Mouse (Mus musculus): ENCODE measurements at regions not wholly inside any gene's neighbourhood (a gene's known extent, or its start where the extent isn't known, plus 50 kb on each side); places are given as distances from the start of the nearest gene placed in this dataset.

DNA sequence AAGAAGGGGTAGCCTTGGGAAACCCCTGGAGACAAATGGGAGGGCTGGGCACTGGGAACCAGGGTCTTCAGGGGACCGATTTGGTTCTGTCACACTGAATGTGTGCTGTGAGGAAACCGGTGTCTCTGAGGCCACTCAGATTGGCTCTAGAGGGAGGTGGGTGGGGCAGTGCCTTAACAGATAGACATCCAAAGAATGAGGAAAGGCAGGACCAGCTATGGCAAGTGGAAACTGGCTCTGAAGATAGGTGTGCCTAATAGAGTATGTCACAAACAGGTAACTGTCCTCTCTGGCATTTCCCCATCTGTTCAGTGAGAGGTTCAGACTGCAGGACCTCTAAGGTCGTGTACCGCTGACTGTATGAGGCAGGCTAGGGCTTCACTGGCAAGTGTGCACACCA, 53.3 kb upstream of the Shisal1 start:
- H3K4me3 ChIP-seq (ENCODE audit: low read depth, low read length), result no peak overlapping the region
- WGBS, result 61% methylated on average over 4 of the region's 4 CpGs
- ATAC-seq (ENCODE audit: low read depth), result peak; percentile 46; the same call in 1 of the 2 replicates

DNA sequence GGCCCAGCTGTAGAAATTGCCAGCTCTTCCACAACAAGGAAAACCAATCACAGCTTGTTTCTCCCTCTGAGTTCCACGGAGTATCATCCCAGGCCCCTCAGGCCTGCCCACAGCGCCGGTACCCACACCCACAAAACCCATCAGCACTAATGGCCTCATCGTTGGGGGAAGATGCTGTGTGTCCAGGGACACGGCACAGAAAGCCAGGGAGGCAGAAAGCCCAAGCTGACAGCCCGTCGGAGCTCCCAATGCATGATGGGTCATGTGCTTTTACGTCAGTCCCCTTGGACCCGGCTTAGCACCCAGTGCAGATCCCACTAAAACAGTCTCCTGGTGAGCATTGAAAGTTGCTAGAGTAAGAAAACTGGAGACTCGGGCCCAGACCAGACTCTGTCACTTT, 50.2 kb upstream of the Shisal1 start:
- ATAC-seq (ENCODE audit: low read depth) (no peak), DNase-seq (ENCODE audit: low spot score) (no peak)
- Histone ChIP-seq H3K9me3 (ENCODE audit: control insufficient read depth, low read length) (no peaks in the 10 kb centered on the region), H3K36me3 (ENCODE audit: control insufficient read depth, insufficient read depth, low read length) (no peaks in the 10 kb centered on the region), H3K4me1 (ENCODE audit: control insufficient read depth, insufficient read depth, low read length) (no peaks in the 10 kb centered on the region), H3K27ac (replicated peaks; ENCODE audit: low read depth, low read length) (no peak overlapping the region), H3K4me3 (ENCODE audit: low read depth, low read length) (no peak overlapping the region), H3K4me2 (ENCODE audit: low read depth, low read length) (no peak overlapping the region), H3K27me3 (replicated peaks; ENCODE audit: control insufficient read depth, insufficient read depth, low read length) (no peaks in the 10 kb centered on the region), H3K9ac (ENCODE audit: low read depth, low read length) (no peak overlapping the region)
- 71% methylated on average over 10 of the region's 10 CpGs for WGBS

More for the DNA sequence above, 53.3 kb upstream of the Shisal1 start:
- Histone ChIP-seq H3K4me2 (ENCODE audit: low read depth, low read length) (no peak overlapping the region), H3K9me3 (ENCODE audit: control insufficient read depth, low read length) (no peaks in the 10 kb centered on the region), H3K4me1 (ENCODE audit: control insufficient read depth, insufficient read depth, low read length) (no peaks in the 10 kb centered on the region), H3K9ac (ENCODE audit: low read depth, low read length) (no peak overlapping the region), H3K36me3 (ENCODE audit: control insufficient read depth, insufficient read depth, low read length) (no peaks in the 10 kb centered on the region), H3K27me3 (replicated peaks; ENCODE audit: control insufficient read depth, insufficient read depth, low read length) (no peaks in the 10 kb centered on the region), H3K27ac (replicated peaks; ENCODE audit: low read depth, low read length) (no peak overlapping the region)
- DNase-seq (ENCODE audit: low spot score), result peak; percentile 58
